Mouse (Mus musculus) embryonic facial prominence, embryonic 13.5 days (tissue): ENCODE results near the gene Dapp1. TPM values are rescaled to one million over a fixed set of nuclear protein-coding genes. Genes with fewer than 3 reads are reported as not detected.
A peak's percentile ranks its signal among the peaks of the same experiment; 100 is the strongest.

Experiments used
- ATAC-seq: fragments of 200-750 bp; cut with Nextera tagmentation; 2 replicates; pipeline ENCODE4 v1.8.0; 2017; ENCODE audit warnings: low read depth; ENCODE audit not compliant: insufficient number of reproducible peaks, insufficient read depth, low FRiP score, low TSS enrichment
- H3K27ac ChIP-seq: fragments of 300-500 bp; sonication (generic); 2 replicates; pipeline ENCODE4 v1.5.1; 2015; ENCODE audit warnings: moderate library complexity, mild to moderate bottlenecking, inconsistent platforms
- H3K27me3 ChIP-seq: fragments of 300-500 bp; sonication (generic); 2 replicates; pipeline ENCODE4 v1.6.1; 2015; ENCODE audit warnings: mild to moderate bottlenecking, inconsistent platforms
- H3K36me3 ChIP-seq: fragments of 300-500 bp; sonication (generic); 2 replicates; pipeline ENCODE4 v1.6.1; 2015; ENCODE audit warnings: mild to moderate bottlenecking, inconsistent platforms
- H3K4me1 ChIP-seq: fragments of 300-500 bp; sonication (generic); 2 replicates; pipeline ENCODE4 v1.6.1; 2015; ENCODE audit warnings: inconsistent platforms
- H3K4me2 ChIP-seq: fragments of 300-500 bp; sonication (generic); 2 replicates; pipeline ENCODE4 v1.6.1; 2015; ENCODE audit warnings: moderate library complexity, mild to moderate bottlenecking, inconsistent platforms
- H3K4me3 ChIP-seq: fragments of 300-500 bp; sonication (generic); 2 replicates; pipeline ENCODE4 v1.5.1; 2015; ENCODE audit warnings: mild to moderate bottlenecking, inconsistent platforms
- H3K9ac ChIP-seq: fragments of 300-500 bp; sonication (generic); 2 replicates; pipeline ENCODE4 v1.6.1; 2015; ENCODE audit warnings: mild to moderate bottlenecking, inconsistent platforms
- H3K9me3 ChIP-seq: fragments of 300-500 bp; sonication (generic); 2 replicates; pipeline ENCODE4 v1.6.1; 2016; ENCODE audit warnings: inconsistent platforms
- WGBS: fragments of 180-500 bp; shearing (Covaris S2); methylation state at CpG from one replicate; pipeline ENCODE4 v1.1.7; 2015; ENCODE audit warnings: mixed read lengths; 5-methylcytosine and 5-hydroxymethylcytosine counted together
- polyA plus RNA-seq: library from polyadenylated mRNA; unstranded; fragments of >200 nt; fragmentation: Nextera tagmentation; extraction: Ambion mirVana; gene quantifications from 2 replicates; pipeline ENCODE4 v1.2.1, GENCODE M21; 2015

Dapp1 gene
- 5.9 and 6.8 TPM in 2 replicates for polyA plus RNA-seq

GRCm38 (mm10) chr3:137981382-137981750, at the start of gene Dapp1:
Gene Dapp1 (minus strand): TSS chr3:137981545.
- peak; percentile 81; the same call in 1 of the 2 replicates for ATAC-seq
- Histone ChIP-seq H3K4me1 (peaks cover 23% of the 10 kb centered on the region), H3K4me3 (peak within 1 kb of the TSS; percentile 48), H3K9me3 (no peaks in the 10 kb centered on the region), H3K27me3 (no peaks in the 10 kb centered on the region), H3K27ac (peak within 1 kb of the TSS; percentile 55), H3K4me2 (peak within 1 kb of the TSS; percentile 73), H3K9ac (peak within 1 kb of the TSS; percentile 76), H3K36me3 (no peaks in the 10 kb centered on the region)
- WGBS: 5% methylated on average over 10 of the region's 10 CpGs

- no peak for ATAC-seq
- no peak overlapping the region for H3K27ac ChIP-seq
- 88% methylated on average over 6 of the region's 6 CpGs for WGBS
These were observed 49.2 kb upstream of the Dapp1 start for GRCm38 (mm10) chr3:138030563-138030962.

GRCm38 (mm10) chr3:138029351-138029750, 48.0 kb upstream of the Dapp1 start:
- Histone ChIP-seq H3K27ac (no peak overlapping the region), H3K4me3 (no peak overlapping the region), H3K4me2 (no peak overlapping the region), H3K36me3 (no peaks in the 10 kb centered on the region), H3K9ac (no peak overlapping the region), H3K9me3 (no peaks in the 10 kb centered on the region), H3K27me3 (no peaks in the 10 kb centered on the region), H3K4me1 (no peaks in the 10 kb centered on the region)
- 93% methylated on average over 5 of the region's 5 CpGs for WGBS
- ATAC-seq: no peak

More at GRCm38 (mm10) chr3:138030563-138030962, 49.2 kb upstream of the Dapp1 start:
- H3K4me2 ChIP-seq: no peak overlapping the region
- no peaks in the 10 kb centered on the region for H3K9me3 ChIP-seq
- H3K4me1 ChIP-seq: no peaks in the 10 kb centered on the region
- no peak overlapping the region for H3K4me3 ChIP-seq
- H3K27me3 ChIP-seq: no peaks in the 10 kb centered on the region
- no peaks in the 10 kb centered on the region for H3K36me3 ChIP-seq
- no peak overlapping the region for H3K9ac ChIP-seq

GRCm38 (mm10) chr3:138027575-138028362, 46.4 kb upstream of the Dapp1 start:
- H3K4me2 ChIP-seq: no peak overlapping the region
- H3K9ac ChIP-seq: no peak overlapping the region
- H3K27ac ChIP-seq: no peak overlapping the region
- no peak for ATAC-seq
- no peaks in the 10 kb centered on the region for H3K36me3 ChIP-seq
- H3K27me3 ChIP-seq: no peaks in the 10 kb centered on the region
- no peak overlapping the region for H3K4me3 ChIP-seq
- H3K9me3 ChIP-seq: no peaks in the 10 kb centered on the region
- no peaks in the 10 kb centered on the region for H3K4me1 ChIP-seq
- 74% methylated on average over 5 of the region's 5 CpGs for WGBS

- no peak overlapping the region for H3K27ac ChIP-seq
- H3K9me3 ChIP-seq: no peaks in the 10 kb centered on the region
- no peak overlapping the region for H3K4me2 ChIP-seq
- H3K9ac ChIP-seq: no peak overlapping the region
- H3K4me1 ChIP-seq: no peaks in the 10 kb centered on the region
- no peak overlapping the region for H3K4me3 ChIP-seq
- no peak for ATAC-seq
- 75% methylated on average over 10 of the region's 10 CpGs for WGBS
- H3K27me3 ChIP-seq: no peaks in the 10 kb centered on the region
- H3K36me3 ChIP-seq: no peaks in the 10 kb centered on the region
These were observed 44.9 kb upstream of the Dapp1 start for GRCm38 (mm10) chr3:138026286-138026685.

- Histone ChIP-seq H3K4me2 (no peak overlapping the region), H3K27ac (no peak overlapping the region), H3K36me3 (no peaks in the 10 kb centered on the region), H3K27me3 (no peaks in the 10 kb centered on the region), H3K9ac (no peak overlapping the region), H3K9me3 (peaks cover 6% of the 10 kb centered on the region), H3K4me3 (no peak overlapping the region), H3K4me1 (no peaks in the 10 kb centered on the region)
- 84% methylated on average over 4 of the region's 4 CpGs for WGBS
- no peak for ATAC-seq
These were observed 41.3 kb upstream of the Dapp1 start for GRCm38 (mm10) chr3:138022651-138023050.

GRCm38 (mm10) chr3:138022003-138022402, 40.7 kb upstream of the Dapp1 start:
- Histone ChIP-seq H3K4me1 (no peaks in the 10 kb centered on the region), H3K27ac (no peak overlapping the region), H3K4me2 (no peak overlapping the region), H3K36me3 (no peaks in the 10 kb centered on the region), H3K27me3 (no peaks in the 10 kb centered on the region), H3K9ac (no peak overlapping the region), H3K9me3 (peaks cover 6% of the 10 kb centered on the region), H3K4me3 (no peak overlapping the region)
- WGBS: 76% methylated on average over 4 of the region's 4 CpGs
- no peak for ATAC-seq

GRCm38 (mm10) chr3:138016810-138017209, 35.5 kb upstream of the Dapp1 start:
- Histone ChIP-seq H3K4me2 (no peak overlapping the region), H3K4me3 (no peak overlapping the region), H3K4me1 (0 out of 2 replicates have a peak, but pooled peaks cover 2% of the 10 kb centered on the region), H3K27ac (no peak overlapping the region), H3K27me3 (no peaks in the 10 kb centered on the region), H3K36me3 (no peaks in the 10 kb centered on the region), H3K9me3 (peaks cover 6% of the 10 kb centered on the region), H3K9ac (no peak overlapping the region)
- ATAC-seq: no peak
- 69% methylated on average over 12 of the region's 12 CpGs for WGBS

- no peak overlapping the region for H3K4me3 ChIP-seq
- peaks cover 6% of the 10 kb centered on the region for H3K9me3 ChIP-seq
- no peak for ATAC-seq
- H3K4me1 ChIP-seq: 0 out of 2 replicates have a peak, but pooled peaks cover 6% of the 10 kb centered on the region
- H3K27me3 ChIP-seq: no peaks in the 10 kb centered on the region
- WGBS: 78% methylated on average over 2 of the region's 2 CpGs
- H3K9ac ChIP-seq: no peak overlapping the region
- H3K27ac ChIP-seq: no peak overlapping the region
- no peaks in the 10 kb centered on the region for H3K36me3 ChIP-seq
- H3K4me2 ChIP-seq: no peak overlapping the region
These were observed 33.4 kb upstream of the Dapp1 start for GRCm38 (mm10) chr3:138014725-138015124.

- no peak for ATAC-seq
- Histone ChIP-seq H3K4me3 (no peak overlapping the region), H3K9me3 (no peaks in the 10 kb centered on the region), H3K4me1 (0 out of 2 replicates have a peak, but pooled peaks cover 6% of the 10 kb centered on the region), H3K27ac (no peak overlapping the region), H3K36me3 (no peaks in the 10 kb centered on the region), H3K27me3 (no peaks in the 10 kb centered on the region), H3K4me2 (no peak overlapping the region), H3K9ac (no peak overlapping the region)
- WGBS: 36% methylated on average over 4 of the region's 4 CpGs
These were observed 31.0 kb upstream of the Dapp1 start for GRCm38 (mm10) chr3:138012351-138012750.

- no peaks in the 10 kb centered on the region for H3K27me3 ChIP-seq
- H3K36me3 ChIP-seq: no peaks in the 10 kb centered on the region
- H3K4me2 ChIP-seq: no peak overlapping the region
- no peak overlapping the region for H3K27ac ChIP-seq
- WGBS: 66% methylated on average over 6 of the region's 6 CpGs
- H3K4me1 ChIP-seq: peaks cover 11% of the 10 kb centered on the region; the same call in 1 of the 2 replicates
- H3K4me3 ChIP-seq: no peak overlapping the region
- no peaks in the 10 kb centered on the region for H3K9me3 ChIP-seq
- no peak overlapping the region for H3K9ac ChIP-seq
- no peak for ATAC-seq
These were observed 26.8 kb upstream of the Dapp1 start for GRCm38 (mm10) chr3:138008152-138008551.

GRCm38 (mm10) chr3:138006896-138007295, 25.6 kb upstream of the Dapp1 start:
- ATAC-seq: no peak
- WGBS: 42% methylated on average over 3 of the region's 3 CpGs
- H3K9ac ChIP-seq: no peak overlapping the region
- H3K9me3 ChIP-seq: no peaks in the 10 kb centered on the region
- H3K4me1 ChIP-seq: peaks cover 9% of the 10 kb centered on the region; the same call in 1 of the 2 replicates
- no peaks in the 10 kb centered on the region for H3K36me3 ChIP-seq
- no peak overlapping the region for H3K4me2 ChIP-seq
- no peak overlapping the region for H3K4me3 ChIP-seq
- no peak overlapping the region for H3K27ac ChIP-seq
- H3K27me3 ChIP-seq: no peaks in the 10 kb centered on the region
